Mouse (Mus musculus) activated CD4-positive, CD25-positive, alpha-beta regulatory T cell, adult 4 months (primary cell): ENCODE measurements around the gene Adh4. TPM values are rescaled to one million over a fixed set of nuclear protein-coding genes. Genes with fewer than 3 reads are reported as not detected.
A peak's percentile ranks its signal among the peaks of the same experiment; 100 is the strongest.
"Not testable (repeated sequence)": the region's sequence is repeated elsewhere in the genome, so short reads cannot be mapped to it uniquely, and the experiment has no call there.

ENCODE experiments used
- ATAC-seq: one replicate; pipeline ENCODE4 v1.8.0; 2017
- polyA plus RNA-seq, 2 experiments: library from polyadenylated mRNA; unstranded; fragments of 100-300 nt; shearing (Covaris generic); gene quantifications; one replicate each; pipeline ENCODE4 v1.2.1; 2017

Adh4 gene
- polyA plus RNA-seq, 2 experiments from 2014 or later = 0.25 to 0.38 TPM

- no peak for ATAC-seq
Observed at GRCm38 (mm10) chr3:138448077-138448860, 33.0 kb downstream of the Adh4 start.

GRCm38 (mm10) chr3:138452169-138452568, 36.9 kb downstream of the Adh4 start:
- no peak for ATAC-seq

GRCm38 (mm10) chr3:138454234-138454633, 39.0 kb downstream of the Adh4 start:
- no peak for ATAC-seq

- no peak for ATAC-seq
Observed at GRCm38 (mm10) chr3:138454711-138455435, 39.6 kb downstream of the Adh4 start.

GRCm38 (mm10) chr3:138458441-138458840, 43.2 kb downstream of the Adh4 start:
- ATAC-seq = no peak

GRCm38 (mm10) chr3:138460260-138460659, 45.0 kb downstream of the Adh4 start:
- ATAC-seq = no peak

GRCm38 (mm10) chr3:138461832-138462231, 46.6 kb downstream of the Adh4 start:
- ATAC-seq = no peak

- ATAC-seq = peak; percentile 69
Observed at GRCm38 (mm10) chr3:138463137-138463536, 47.9 kb downstream of the Adh4 start.

- ATAC-seq = no peak
Observed at GRCm38 (mm10) chr3:138463807-138464206, 48.5 kb downstream of the Adh4 start.

- no peak for ATAC-seq
Observed at GRCm38 (mm10) chr3:138464573-138465147, 49.4 kb downstream of the Adh4 start.

- not testable (repeated sequence) for ATAC-seq
Observed at GRCm38 (mm10) chr3:138466656-138467055, 51.4 kb downstream of the Adh4 start.

GRCm38 (mm10) chr3:138471066-138471465, 55.8 kb downstream of the Adh4 start:
- no peak for ATAC-seq

GRCm38 (mm10) chr3:138479489-138479888, 64.2 kb downstream of the Adh4 start:
- ATAC-seq = no peak

Other genes starting within 250 kb of the Adh4 start
- not detected for gene 4930579F01Rik, start 221.6 kb upstream of the Adh4 start, polyA plus RNA-seq
- not detected for gene Adh7, start 197.7 kb upstream of the Adh4 start, polyA plus RNA-seq
- 1 to 10 TPM; 1.1 to 1.7 TPM for gene Adh1, start 154.5 kb upstream of the Adh4 start, polyA plus RNA-seq
- gene Adh6a, start 102.2 kb upstream of the Adh4 start, polyA plus RNA-seq = not detected
- not detected for gene Adh6b, start 73.7 kb upstream of the Adh4 start, polyA plus RNA-seq
- 100 to 1,000 TPM; 117 to 122 TPM for gene Adh5, start 27.6 kb downstream of the Adh4 start, polyA plus RNA-seq
- gene Metap1, start 74.0 kb downstream of the Adh4 start, polyA plus RNA-seq = 10 to 100 TPM; 32.0 to 33.3 TPM
- gene Eif4e, start 110.7 kb downstream of the Adh4 start, polyA plus RNA-seq = 100 to 1,000 TPM; 246 to 346 TPM